Mouse (Mus musculus) kidney, embryonic 15.5 days (tissue): ENCODE data around the gene Sh3rf3. TPM values are rescaled to one million over a fixed set of nuclear protein-coding genes. Genes with fewer than 3 reads are reported as not detected.

Source experiments
- ATAC-seq: fragments of 200-750 bp; cut with Nextera tagmentation; replicated peaks from 2 replicates; pipeline ENCODE4 v1.8.0; 2017; ENCODE audit warnings: moderate TSS enrichment; ENCODE audit not compliant: low FRiP score
- H3K27ac ChIP-seq: fragments of 300-500 bp; sonication (generic); 2 replicates; pipeline ENCODE4 v1.5.1; 2015; ENCODE audit warnings: mild to moderate bottlenecking, inconsistent platforms
- H3K27me3 ChIP-seq: fragments of 300-500 bp; sonication (generic); 2 replicates; pipeline ENCODE4 v1.6.1; 2015; ENCODE audit warnings: inconsistent platforms
- H3K36me3 ChIP-seq: fragments of 300-500 bp; sonication (generic); 2 replicates; pipeline ENCODE4 v1.6.1; 2015; ENCODE audit warnings: inconsistent platforms
- H3K4me1 ChIP-seq: fragments of 300-500 bp; sonication (generic); 2 replicates; pipeline ENCODE4 v1.6.1; 2015; ENCODE audit warnings: inconsistent platforms
- H3K4me2 ChIP-seq: fragments of 300-500 bp; sonication (generic); 2 replicates; pipeline ENCODE4 v1.6.1; 2015; ENCODE audit warnings: moderate library complexity, mild to moderate bottlenecking, inconsistent platforms
- H3K4me3 ChIP-seq: fragments of 300-500 bp; sonication (generic); replicated peaks from 2 replicates; pipeline ENCODE4 v1.5.1; 2015; ENCODE audit warnings: mild to moderate bottlenecking, inconsistent platforms
- H3K9ac ChIP-seq: fragments of 300-500 bp; sonication (generic); 2 replicates; pipeline ENCODE4 v1.6.1; 2015; ENCODE audit warnings: mild to moderate bottlenecking, inconsistent platforms
- H3K9me3 ChIP-seq: fragments of 300-500 bp; sonication (generic); replicated peaks from 2 replicates; pipeline ENCODE4 v1.6.1; 2016; ENCODE audit warnings: inconsistent platforms
- WGBS: fragments of 180-500 bp; shearing (Covaris S2); methylation state at CpG from one replicate; pipeline ENCODE4 v1.1.7; 2015; ENCODE audit warnings: mixed read lengths; 5-methylcytosine and 5-hydroxymethylcytosine counted together
- polyA plus RNA-seq: library from polyadenylated mRNA; unstranded; fragments of >200 nt; fragmentation: Nextera tagmentation; extraction: Ambion mirVana; gene quantifications from 2 replicates; pipeline ENCODE4 v1.2.1, GENCODE M21; 2015

Sh3rf3 gene
- polyA plus RNA-seq, 1 experiment from 2014 or later, result 1.3 TPM

DNA sequence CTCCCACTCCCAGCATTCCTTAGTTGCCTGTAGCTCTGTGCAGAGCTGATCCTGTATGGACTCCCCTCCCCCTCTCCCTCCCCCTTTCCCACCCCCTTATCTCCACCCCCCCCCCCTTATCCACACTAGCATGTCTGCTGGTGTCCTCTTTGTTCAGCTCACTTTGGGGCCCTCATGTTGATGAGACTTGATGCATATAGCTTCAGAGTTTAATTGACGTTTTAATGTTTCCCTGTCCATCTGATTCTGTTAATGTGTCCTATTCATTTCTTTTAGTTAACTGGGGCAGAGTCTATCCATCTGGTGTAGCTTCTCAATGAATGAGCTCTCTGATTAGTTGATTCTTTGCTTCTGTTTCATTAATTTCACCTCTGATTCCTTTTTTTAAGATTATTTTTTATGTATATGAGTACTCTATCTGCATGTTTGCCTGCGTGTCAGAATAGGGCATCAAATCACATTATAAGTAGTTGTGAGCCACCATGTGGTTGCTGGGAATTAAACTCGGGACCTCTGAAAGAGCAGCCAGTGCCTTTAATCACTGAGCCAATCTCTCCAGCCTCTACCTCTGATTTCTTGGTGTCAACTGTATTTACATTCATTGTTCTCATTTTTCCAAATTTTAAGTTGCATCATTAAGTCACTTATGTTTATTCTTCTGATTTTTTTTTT lies 206.3 kb downstream of the Sh3rf3 start:
- 75% methylated on average over 3 of the region's 3 CpGs for WGBS

DNA sequence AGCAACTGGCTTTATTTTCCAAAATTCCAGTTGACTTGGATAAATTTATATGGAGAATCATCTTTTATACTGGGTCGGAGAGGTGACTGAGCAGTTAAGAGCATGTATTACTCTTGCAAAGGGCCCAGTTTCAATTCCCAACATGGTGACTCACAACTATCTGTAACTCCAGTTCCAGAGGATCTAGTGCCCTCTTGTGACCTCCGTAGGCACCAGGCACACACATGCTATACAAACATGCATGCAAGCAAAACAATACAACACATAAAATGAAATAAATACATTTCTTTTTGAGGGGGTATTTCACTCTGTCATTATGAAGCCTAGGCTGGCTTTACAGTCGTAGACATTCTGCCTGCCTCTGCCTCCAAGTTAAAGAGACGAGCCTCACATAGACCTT lies 237.3 kb downstream of the Sh3rf3 start:
- 84% methylated on average over 4 of the region's 4 CpGs for WGBS
- no peak overlapping the region for H3K27ac ChIP-seq
- H3K9me3 ChIP-seq, result 0 out of 2 replicates have a peak, but pooled peaks cover 2% of the 10 kb centered on the region

More for the DNA sequence above, 206.3 kb downstream of the Sh3rf3 start:
- H3K4me3 ChIP-seq, result no peak overlapping the region
- no peaks in the 10 kb centered on the region for H3K36me3 ChIP-seq
- H3K9me3 ChIP-seq, result 0 out of 2 replicates have a peak, but pooled peaks cover 6% of the 10 kb centered on the region
- no peaks in the 10 kb centered on the region for H3K27me3 ChIP-seq
- H3K9ac ChIP-seq, result no peak overlapping the region
- no peaks in the 10 kb centered on the region for H3K4me1 ChIP-seq
- H3K27ac ChIP-seq, result no peak overlapping the region
- ATAC-seq, result no peak
- no peak overlapping the region for H3K4me2 ChIP-seq

DNA sequence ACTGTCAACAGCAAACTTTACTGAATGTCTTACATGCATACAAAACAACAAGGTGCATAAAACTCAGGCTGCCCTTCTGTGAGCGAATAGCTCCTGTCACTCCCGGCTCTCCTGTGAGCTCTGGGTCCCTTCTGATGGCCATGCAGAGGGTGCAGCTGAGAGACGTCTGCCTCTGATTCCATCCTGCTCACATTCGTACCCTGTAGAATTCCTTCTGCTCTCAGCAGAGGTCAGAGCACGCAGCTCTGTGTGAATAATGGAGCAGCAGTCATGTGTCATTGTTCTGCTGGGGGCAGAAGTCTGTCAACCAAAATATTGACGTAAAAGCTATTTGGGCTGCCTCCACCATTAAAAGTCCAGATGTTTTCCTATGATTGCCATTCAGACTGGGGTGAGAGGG lies 243.1 kb downstream of the Sh3rf3 start:
- Histone ChIP-seq H3K27ac (no peak overlapping the region), H3K9me3 (no peaks in the 10 kb centered on the region), H3K27me3 (no peaks in the 10 kb centered on the region), H3K36me3 (no peaks in the 10 kb centered on the region), H3K4me2 (no peak overlapping the region), H3K4me1 (no peaks in the 10 kb centered on the region), H3K4me3 (no peak overlapping the region), H3K9ac (no peak overlapping the region)
- WGBS, result 59% methylated on average over 6 of the region's 6 CpGs
- ATAC-seq, result no peak

More for the DNA sequence above, 237.3 kb downstream of the Sh3rf3 start:
- ATAC-seq, result no peak
- no peak overlapping the region for H3K9ac ChIP-seq
- H3K36me3 ChIP-seq, result no peaks in the 10 kb centered on the region
- no peak overlapping the region for H3K4me2 ChIP-seq
- H3K27me3 ChIP-seq, result no peaks in the 10 kb centered on the region
- no peaks in the 10 kb centered on the region for H3K4me1 ChIP-seq
- H3K4me3 ChIP-seq, result no peak overlapping the region

DNA sequence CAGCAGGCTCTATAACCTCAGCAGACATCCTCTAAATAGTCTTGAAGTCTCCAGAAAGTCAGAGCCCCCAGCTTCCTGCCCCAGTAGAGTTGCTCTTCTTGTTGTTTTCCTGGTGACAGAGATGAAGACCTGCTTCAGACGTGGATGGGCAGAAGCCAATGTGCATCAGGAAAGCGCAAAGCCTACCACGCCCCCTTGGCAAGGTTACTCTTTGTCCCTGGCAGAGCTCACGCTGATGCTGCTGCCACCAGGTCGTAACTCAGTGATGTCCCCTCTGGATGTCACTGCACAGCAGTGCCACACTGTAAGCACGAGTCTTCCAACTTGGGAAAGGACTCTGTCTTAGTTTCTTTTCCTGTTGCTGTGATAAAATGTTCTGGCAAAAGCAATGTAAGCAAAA lies 253.6 kb downstream of the Sh3rf3 start:
- no peak overlapping the region for H3K27ac ChIP-seq
- no peaks in the 10 kb centered on the region for H3K4me1 ChIP-seq
- H3K36me3 ChIP-seq, result no peaks in the 10 kb centered on the region
- no peak overlapping the region for H3K4me2 ChIP-seq
- no peaks in the 10 kb centered on the region for H3K9me3 ChIP-seq
- no peak overlapping the region for H3K9ac ChIP-seq
- H3K27me3 ChIP-seq, result no peaks in the 10 kb centered on the region
- no peak overlapping the region for H3K4me3 ChIP-seq
- no peak for ATAC-seq
- 70% methylated on average over 6 of the region's 6 CpGs for WGBS

DNA sequence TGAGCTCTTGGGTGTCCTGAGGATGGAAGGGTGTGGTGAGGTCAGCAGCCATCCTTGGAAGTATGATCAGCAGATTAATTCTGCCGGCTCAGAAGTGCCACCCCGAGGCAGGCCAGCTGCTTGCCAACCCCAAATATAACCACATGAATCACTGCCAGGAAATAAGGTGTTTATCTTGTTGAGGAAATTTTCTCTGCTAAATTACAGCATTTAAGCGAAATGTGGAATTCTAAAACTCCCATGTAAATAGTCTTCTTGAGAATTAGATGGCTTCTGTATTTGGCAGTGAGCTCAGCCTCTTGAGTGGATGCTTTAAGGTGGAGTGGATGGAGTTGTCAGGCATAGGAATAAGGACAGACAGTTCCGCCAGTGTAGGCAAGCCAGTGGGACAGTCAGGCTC lies 259.7 kb downstream of the Sh3rf3 start:
- ATAC-seq, result no peak
- 65% methylated on average over 4 of the region's 4 CpGs for WGBS
- Histone ChIP-seq H3K36me3 (no peaks in the 10 kb centered on the region), H3K9me3 (no peaks in the 10 kb centered on the region), H3K27me3 (no peaks in the 10 kb centered on the region), H3K9ac (no peak overlapping the region), H3K27ac (no peak overlapping the region), H3K4me1 (0 out of 2 replicates have a peak, but pooled peaks cover 2% of the 10 kb centered on the region), H3K4me3 (no peak overlapping the region), H3K4me2 (no peak overlapping the region)

DNA sequence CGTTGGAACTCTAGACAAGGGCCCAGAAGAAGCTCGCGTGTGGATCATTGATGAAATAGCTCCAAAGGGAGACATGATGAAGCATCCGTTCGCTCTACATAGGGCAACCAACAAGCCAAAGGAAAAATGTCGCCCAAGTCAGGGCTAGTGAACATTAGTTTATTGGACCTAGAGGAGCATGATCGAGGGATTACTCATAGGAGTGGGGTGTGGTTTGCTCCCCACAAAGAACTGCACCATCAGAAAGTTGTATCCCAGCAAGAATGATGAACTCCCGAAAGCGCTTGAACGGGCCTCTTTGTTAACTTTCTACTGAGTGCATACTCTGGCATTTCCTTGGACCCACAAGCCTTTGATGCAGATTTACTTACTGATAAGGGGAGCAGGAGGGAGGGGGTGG lies 263.5 kb downstream of the Sh3rf3 start:
- H3K4me3 ChIP-seq, result no peak overlapping the region
- H3K4me2 ChIP-seq, result no peak overlapping the region
- no peaks in the 10 kb centered on the region for H3K27me3 ChIP-seq
- 0 out of 2 replicates have a peak, but pooled peaks cover 2% of the 10 kb centered on the region for H3K4me1 ChIP-seq
- WGBS, result 87% methylated on average over 10 of the region's 10 CpGs
- H3K9me3 ChIP-seq, result no peaks in the 10 kb centered on the region
- H3K27ac ChIP-seq, result no peak overlapping the region
- H3K36me3 ChIP-seq, result no peaks in the 10 kb centered on the region
- ATAC-seq, result no peak
- H3K9ac ChIP-seq, result no peak overlapping the region

DNA sequence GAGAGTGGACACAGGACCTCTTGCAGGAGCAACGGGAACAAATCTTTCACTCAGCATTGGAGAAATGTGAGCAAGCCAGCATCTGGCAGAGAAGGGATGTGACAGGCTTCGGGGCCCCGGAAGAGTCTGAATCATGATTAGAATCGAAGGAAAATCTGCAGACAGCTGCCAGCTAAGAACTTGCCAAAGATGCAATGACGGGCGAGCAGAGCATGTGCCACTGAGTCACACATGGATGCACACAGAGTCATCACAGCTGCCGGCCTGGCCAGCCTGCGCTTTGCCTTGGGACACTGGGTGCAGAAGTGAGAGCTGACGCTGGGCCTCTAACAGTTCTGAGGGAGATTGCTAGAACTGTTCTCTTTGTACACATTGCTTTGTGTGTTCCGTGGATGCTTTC lies 264.8 kb downstream of the Sh3rf3 start:
- Histone ChIP-seq H3K4me1 (0 out of 2 replicates have a peak, but pooled peaks cover 2% of the 10 kb centered on the region), H3K9me3 (no peaks in the 10 kb centered on the region), H3K27me3 (no peaks in the 10 kb centered on the region), H3K27ac (no peak overlapping the region), H3K9ac (no peak overlapping the region), H3K36me3 (no peaks in the 10 kb centered on the region), H3K4me2 (no peak overlapping the region), H3K4me3 (no peak overlapping the region)
- no peak for ATAC-seq
- 62% methylated on average over 10 of the region's 10 CpGs for WGBS

DNA sequence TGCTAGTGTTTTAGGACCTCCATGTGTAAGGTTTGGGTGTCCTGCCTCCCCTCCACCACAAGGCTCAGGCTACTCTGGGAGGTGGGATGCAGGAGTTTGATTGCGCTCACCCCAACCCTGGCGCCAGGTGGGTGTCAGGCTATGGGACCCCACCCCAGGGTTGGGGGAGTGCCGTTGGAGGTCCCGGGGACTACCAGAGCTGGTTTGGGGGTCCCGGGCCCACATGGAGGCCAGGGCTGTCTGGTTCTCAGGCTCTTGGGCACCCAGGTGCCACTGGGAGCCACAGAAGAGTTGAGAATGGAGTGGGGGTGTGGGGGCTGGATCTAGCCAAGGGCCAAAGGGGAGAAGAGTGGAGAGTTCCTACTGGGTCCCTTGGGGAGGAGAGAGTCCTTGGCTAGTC lies 272.4 kb downstream of the Sh3rf3 start:
- H3K27ac ChIP-seq, result no peak overlapping the region
- 99% methylated on average over 5 of the region's 5 CpGs for WGBS
- ATAC-seq, result no peak
- no peaks in the 10 kb centered on the region for H3K9me3 ChIP-seq
- no peak overlapping the region for H3K4me2 ChIP-seq
- no peak overlapping the region for H3K4me3 ChIP-seq
- no peaks in the 10 kb centered on the region for H3K27me3 ChIP-seq
- no peak overlapping the region for H3K9ac ChIP-seq
- no peaks in the 10 kb centered on the region for H3K36me3 ChIP-seq
- H3K4me1 ChIP-seq, result 0 out of 2 replicates have a peak, but pooled peaks cover 4% of the 10 kb centered on the region

DNA sequence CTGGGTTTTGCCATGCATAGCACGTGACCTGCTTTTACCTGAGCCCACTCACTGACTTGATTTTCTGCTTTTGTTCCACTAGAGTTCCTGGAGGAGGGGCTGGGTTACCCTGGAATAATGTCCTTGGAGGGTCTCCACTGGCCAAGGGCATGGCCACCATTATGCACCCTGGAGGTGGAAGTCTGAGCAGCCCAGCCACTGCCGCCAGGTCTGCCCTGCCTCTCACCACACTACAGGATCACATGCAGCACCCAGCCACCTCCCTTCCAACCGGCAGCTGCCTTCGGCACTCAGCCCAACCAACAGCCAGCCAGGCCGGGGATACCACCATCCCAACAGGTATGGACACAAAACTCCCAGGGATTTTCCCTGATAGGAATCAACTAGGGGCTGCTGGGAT lies 273.4 kb downstream of the Sh3rf3 start:
- H3K4me3 ChIP-seq, result no peak overlapping the region
- H3K4me1 ChIP-seq, result 0 out of 2 replicates have a peak, but pooled peaks cover 4% of the 10 kb centered on the region
- H3K27me3 ChIP-seq, result no peaks in the 10 kb centered on the region
- H3K9me3 ChIP-seq, result no peaks in the 10 kb centered on the region
- ATAC-seq, result no peak
- 93% methylated on average over 5 of the region's 5 CpGs for WGBS
- no peak overlapping the region for H3K9ac ChIP-seq
- no peaks in the 10 kb centered on the region for H3K36me3 ChIP-seq
- H3K27ac ChIP-seq, result no peak overlapping the region
- no peak overlapping the region for H3K4me2 ChIP-seq

DNA sequence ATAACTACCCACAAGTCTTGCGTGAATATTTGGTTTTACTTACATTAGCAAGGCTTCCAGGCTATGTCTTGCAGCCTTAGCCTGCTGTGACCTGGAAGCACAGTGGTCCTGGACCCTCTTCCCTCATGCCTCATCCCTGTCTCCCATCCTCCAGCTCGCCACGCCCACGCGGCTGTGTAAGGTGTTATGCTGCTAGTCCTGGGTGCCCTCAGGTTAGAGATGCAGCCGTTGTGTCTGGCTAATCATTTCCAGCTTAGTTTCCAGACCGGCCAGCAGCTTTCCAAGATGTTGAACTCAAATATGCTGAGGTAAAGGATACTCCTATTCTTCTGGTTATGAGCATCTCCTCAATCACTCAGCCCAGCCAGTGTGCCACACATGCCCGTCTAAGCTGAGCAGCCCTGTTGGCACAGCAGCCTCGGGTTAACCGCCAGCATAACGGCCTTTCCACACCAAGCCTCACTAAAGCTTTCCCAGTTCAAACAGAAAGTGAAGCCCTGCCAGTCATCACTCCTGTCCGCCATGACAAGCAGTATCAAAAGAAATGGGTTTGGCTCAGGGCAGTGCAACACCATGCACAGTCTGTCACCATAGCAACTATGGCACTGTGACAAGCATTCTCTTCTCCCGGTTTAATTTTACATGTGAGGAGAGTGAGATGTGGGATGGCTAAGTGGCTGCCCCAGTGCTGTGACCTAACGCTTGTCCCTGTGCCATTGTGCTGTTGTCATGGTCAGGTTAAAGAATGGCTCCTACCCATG lies 276.9 kb downstream of the Sh3rf3 start:
- Histone ChIP-seq H3K4me1 (0 out of 2 replicates have a peak, but pooled peaks cover 7% of the 10 kb centered on the region), H3K9me3 (no peaks in the 10 kb centered on the region), H3K4me2 (no peak overlapping the region), H3K9ac (no peak overlapping the region), H3K27ac (no peak overlapping the region), H3K36me3 (no peaks in the 10 kb centered on the region), H3K27me3 (no peaks in the 10 kb centered on the region), H3K4me3 (no peak overlapping the region)
- 76% methylated on average over 14 of the region's 14 CpGs for WGBS
- no peak for ATAC-seq

DNA sequence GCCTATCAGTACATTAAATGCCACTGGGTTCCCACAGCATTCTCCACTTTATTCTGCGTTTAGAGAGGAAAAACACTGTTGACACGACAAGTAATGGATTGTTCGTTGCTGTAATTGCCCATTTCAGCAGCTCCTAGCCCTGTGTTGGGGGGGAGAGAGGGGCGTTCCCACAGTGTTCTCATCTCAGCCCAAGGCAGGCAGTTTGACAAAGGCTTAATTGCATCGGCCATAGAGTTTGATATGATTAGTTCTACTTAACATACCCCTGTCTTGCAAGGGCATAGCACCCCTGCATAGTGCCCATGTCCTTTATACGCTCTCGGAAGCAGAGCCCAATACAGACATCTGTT lies 277.4 kb downstream of the Sh3rf3 start:
- no peak overlapping the region for H3K4me2 ChIP-seq
- H3K9me3 ChIP-seq, result no peaks in the 10 kb centered on the region
- no peaks in the 10 kb centered on the region for H3K27me3 ChIP-seq
- no peak overlapping the region for H3K9ac ChIP-seq
- 0 out of 2 replicates have a peak, but pooled peaks cover 7% of the 10 kb centered on the region for H3K4me1 ChIP-seq
- no peak for ATAC-seq
- WGBS, result 74% methylated on average over 7 of the region's 7 CpGs
- no peak overlapping the region for H3K27ac ChIP-seq
- no peaks in the 10 kb centered on the region for H3K36me3 ChIP-seq
- H3K4me3 ChIP-seq, result no peak overlapping the region

DNA sequence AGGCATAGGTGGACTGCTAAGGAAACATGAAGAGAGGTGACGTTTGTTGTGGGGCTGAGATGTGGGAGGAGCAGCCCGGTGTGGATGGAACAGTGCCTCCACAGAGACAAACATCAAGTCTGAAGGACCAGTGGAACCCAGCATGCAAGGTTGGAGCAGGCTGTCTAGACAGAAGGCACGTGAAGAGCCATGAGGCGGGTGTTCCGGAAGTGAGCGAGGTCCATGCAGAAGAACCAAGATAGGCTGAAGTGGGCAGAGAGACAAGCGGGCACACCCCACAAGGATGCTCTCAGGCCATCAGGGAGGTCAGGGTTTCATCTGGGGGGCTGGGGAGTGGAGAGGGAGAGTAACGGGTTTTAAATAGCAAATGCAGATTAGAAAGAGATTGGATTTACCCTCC lies 278.4 kb downstream of the Sh3rf3 start:
- no peak overlapping the region for H3K9ac ChIP-seq
- H3K27me3 ChIP-seq, result no peaks in the 10 kb centered on the region
- no peak overlapping the region for H3K27ac ChIP-seq
- no peak for ATAC-seq
- no peak overlapping the region for H3K4me2 ChIP-seq
- H3K9me3 ChIP-seq, result no peaks in the 10 kb centered on the region
- WGBS, result 83% methylated on average over 8 of the region's 8 CpGs
- H3K36me3 ChIP-seq, result no peaks in the 10 kb centered on the region
- H3K4me1 ChIP-seq, result 0 out of 2 replicates have a peak, but pooled peaks cover 7% of the 10 kb centered on the region
- no peak overlapping the region for H3K4me3 ChIP-seq
